Mouse (Mus musculus): ENCODE results near the gene Vwa8. TPM values are rescaled to one million over a fixed set of nuclear protein-coding genes. Genes with fewer than 3 reads are reported as not detected.
A peak's percentile ranks its signal among the peaks of the same experiment; 100 is the strongest.

Gene Vwa8
- polyA plus RNA-seq, 1 experiment from 2014 or later = 6.0 TPM

- Histone ChIP-seq H3K4me2 (peak overlapping the region; percentile 84), H3K4me1 (replicated peaks) (peaks cover 38% of the 10 kb centered on the region), H3K27ac (peak overlapping the region; percentile 80; the same call in 1 of the 2 replicates), H3K9ac (peak overlapping the region; percentile 82; the same call in 1 of the 2 replicates), H3K27me3 (no peaks in the 10 kb centered on the region), H3K9me3 (replicated peaks) (no peaks in the 10 kb centered on the region), H3K36me3 (no peaks in the 10 kb centered on the region), H3K4me3 (replicated peaks) (peak overlapping the region; percentile 78)
- no peak for ATAC-seq (ENCODE audit: low read depth)
- 46% methylated on average over 5 of the region's 5 CpGs for WGBS (ENCODE audit: insufficient replicate concordance)
- DNase-seq = peak; percentile 6
Measured at GRCm38 (mm10) chr14:78849961-78850578, 1.2 kb downstream of the Vwa8 start.

- no peaks in the 10 kb centered on the region for H3K9me3 ChIP-seq (replicated peaks)
- DNase-seq (no peak), ATAC-seq (ENCODE audit: low read depth) (peak; percentile 66)
- H3K4me3 ChIP-seq (replicated peaks) = no peak overlapping the region
- no peaks in the 10 kb centered on the region for H3K36me3 ChIP-seq
- 64% methylated on average over 8 of the region's 8 CpGs for WGBS (ENCODE audit: insufficient replicate concordance)
- no peaks in the 10 kb centered on the region for H3K27me3 ChIP-seq
- H3K4me2 ChIP-seq = no peak overlapping the region; the same call in 1 of the 2 replicates
- peaks cover 38% of the 10 kb centered on the region for H3K4me1 ChIP-seq (replicated peaks)
- no peak overlapping the region for H3K9ac ChIP-seq
- no peak overlapping the region; the same call in 1 of the 2 replicates for H3K27ac ChIP-seq
Measured at GRCm38 (mm10) chr14:78850666-78851065, 1.8 kb downstream of the Vwa8 start.

- H3K27me3 ChIP-seq = no peaks in the 10 kb centered on the region
- no peak for ATAC-seq (ENCODE audit: low read depth)
- no peaks in the 10 kb centered on the region for H3K9me3 ChIP-seq (replicated peaks)
- 54% methylated on average over 3 of the region's 3 CpGs for WGBS (ENCODE audit: insufficient replicate concordance)
- H3K36me3 ChIP-seq = no peaks in the 10 kb centered on the region
- H3K4me2 ChIP-seq = 0 out of 2 replicates have a peak overlapping the region, but pooled peaks have one; percentile 13
- no peak for DNase-seq
- H3K27ac ChIP-seq = peak overlapping the region; percentile 68
- no peak overlapping the region for H3K9ac ChIP-seq
- peaks cover 38% of the 10 kb centered on the region for H3K4me1 ChIP-seq (replicated peaks)
- H3K4me3 ChIP-seq (replicated peaks) = no peak overlapping the region
Measured at GRCm38 (mm10) chr14:78851366-78851765, 2.5 kb downstream of the Vwa8 start.

- ATAC-seq (ENCODE audit: low read depth) = no peak
- no peak overlapping the region for H3K4me2 ChIP-seq
- peaks cover 38% of the 10 kb centered on the region for H3K4me1 ChIP-seq (replicated peaks)
- no peak for DNase-seq
- H3K27ac ChIP-seq = no peak overlapping the region
- 71% methylated on average over 5 of the region's 5 CpGs for WGBS (ENCODE audit: insufficient replicate concordance)
- no peaks in the 10 kb centered on the region for H3K9me3 ChIP-seq (replicated peaks)
- no peaks in the 10 kb centered on the region for H3K36me3 ChIP-seq
- H3K4me3 ChIP-seq (replicated peaks) = no peak overlapping the region
- H3K27me3 ChIP-seq = no peaks in the 10 kb centered on the region
- no peak overlapping the region for H3K9ac ChIP-seq
Measured at GRCm38 (mm10) chr14:78852401-78853246, 3.8 kb downstream of the Vwa8 start.

GRCm38 (mm10) chr14:78861156-78861555 is 12.3 kb downstream of the Vwa8 start:
- no peak overlapping the region for H3K27ac ChIP-seq
- H3K27me3 ChIP-seq = no peaks in the 10 kb centered on the region
- ATAC-seq (ENCODE audit: low read depth) = no peak
- H3K36me3 ChIP-seq = no peaks in the 10 kb centered on the region
- WGBS (ENCODE audit: insufficient replicate concordance) = 77% methylated on average over 5 of the region's 5 CpGs
- H3K4me2 ChIP-seq = no peak overlapping the region
- no peaks in the 10 kb centered on the region for H3K9me3 ChIP-seq (replicated peaks)
- H3K9ac ChIP-seq = no peak overlapping the region
- H3K4me1 ChIP-seq (replicated peaks) = peaks cover 3% of the 10 kb centered on the region; the same call in 1 of the 2 replicates
- DNase-seq = no peak
- H3K4me3 ChIP-seq (replicated peaks) = no peak overlapping the region

GRCm38 (mm10) chr14:78870036-78870435 is 21.2 kb downstream of the Vwa8 start:
- Histone ChIP-seq H3K27ac (no peak overlapping the region), H3K27me3 (no peaks in the 10 kb centered on the region), H3K4me3 (replicated peaks) (no peak overlapping the region), H3K36me3 (peaks cover 19% of the 10 kb centered on the region), H3K4me1 (replicated peaks) (no peaks in the 10 kb centered on the region), H3K9me3 (replicated peaks) (no peaks in the 10 kb centered on the region), H3K4me2 (no peak overlapping the region), H3K9ac (no peak overlapping the region)
- DNase-seq = no peak
- ATAC-seq (ENCODE audit: low read depth) = no peak
- WGBS (ENCODE audit: insufficient replicate concordance) = 53% methylated on average over 2 of the region's 2 CpGs

- Histone ChIP-seq H3K9ac (no peak overlapping the region), H3K36me3 (peaks cover 8% of the 10 kb centered on the region; the same call in 1 of the 2 replicates), H3K9me3 (replicated peaks) (no peaks in the 10 kb centered on the region), H3K27ac (no peak overlapping the region), H3K27me3 (no peaks in the 10 kb centered on the region), H3K4me3 (replicated peaks) (no peak overlapping the region), H3K4me2 (no peak overlapping the region), H3K4me1 (replicated peaks) (peaks cover 33% of the 10 kb centered on the region)
- 18% methylated on average over 2 of the region's 2 CpGs for WGBS (ENCODE audit: insufficient replicate concordance)
- ATAC-seq (ENCODE audit: low read depth) (peak; percentile 77), DNase-seq (peak; percentile 24)
Measured at GRCm38 (mm10) chr14:78877176-78877575, 28.3 kb downstream of the Vwa8 start.

GRCm38 (mm10) chr14:78878402-78879045 is 29.7 kb downstream of the Vwa8 start:
- ATAC-seq (ENCODE audit: low read depth) (peak; percentile 60; the same call in 1 of the 2 replicates), DNase-seq (no peak)
- Histone ChIP-seq H3K27ac (peak overlapping the region; percentile 27; the same call in 1 of the 2 replicates), H3K4me3 (replicated peaks) (no peak overlapping the region), H3K27me3 (no peaks in the 10 kb centered on the region), H3K36me3 (no peaks in the 10 kb centered on the region), H3K9me3 (replicated peaks) (no peaks in the 10 kb centered on the region), H3K9ac (no peak overlapping the region), H3K4me1 (replicated peaks) (peaks cover 33% of the 10 kb centered on the region), H3K4me2 (no peak overlapping the region)
- 54% methylated on average over 13 of the region's 13 CpGs for WGBS (ENCODE audit: insufficient replicate concordance)

- 0 out of 2 replicates have a peak, but pooled peaks have one; percentile 49 for ATAC-seq (ENCODE audit: low read depth)
- 39% methylated on average over 4 of the region's 4 CpGs for WGBS (ENCODE audit: insufficient replicate concordance)
- peaks cover 33% of the 10 kb centered on the region for H3K4me1 ChIP-seq (replicated peaks)
- H3K9ac ChIP-seq = no peak overlapping the region
- no peaks in the 10 kb centered on the region for H3K9me3 ChIP-seq (replicated peaks)
- no peak for DNase-seq
- H3K36me3 ChIP-seq = no peaks in the 10 kb centered on the region
- no peak overlapping the region for H3K4me2 ChIP-seq
- no peak overlapping the region for H3K4me3 ChIP-seq (replicated peaks)
- no peaks in the 10 kb centered on the region for H3K27me3 ChIP-seq
- H3K27ac ChIP-seq = no peak overlapping the region
Measured at GRCm38 (mm10) chr14:78880879-78881278, 32.0 kb downstream of the Vwa8 start.

- ATAC-seq (ENCODE audit: low read depth) = no peak
- Histone ChIP-seq H3K4me3 (replicated peaks) (no peak overlapping the region), H3K4me2 (no peak overlapping the region), H3K27ac (no peak overlapping the region), H3K36me3 (no peaks in the 10 kb centered on the region), H3K9ac (no peak overlapping the region), H3K9me3 (replicated peaks) (no peaks in the 10 kb centered on the region), H3K4me1 (replicated peaks) (peaks cover 30% of the 10 kb centered on the region), H3K27me3 (no peaks in the 10 kb centered on the region)
- DNase-seq = no peak
- WGBS (ENCODE audit: insufficient replicate concordance) = 74% methylated on average over 10 of the region's 10 CpGs
Measured at GRCm38 (mm10) chr14:78881563-78881962, 32.7 kb downstream of the Vwa8 start.

- DNase-seq (no peak), ATAC-seq (ENCODE audit: low read depth) (no peak)
- Histone ChIP-seq H3K27me3 (no peaks in the 10 kb centered on the region), H3K4me2 (no peak overlapping the region), H3K4me1 (replicated peaks) (no peaks in the 10 kb centered on the region; the same call in 1 of the 2 replicates), H3K9ac (no peak overlapping the region), H3K27ac (no peak overlapping the region), H3K9me3 (replicated peaks) (no peaks in the 10 kb centered on the region), H3K4me3 (replicated peaks) (no peak overlapping the region), H3K36me3 (no peaks in the 10 kb centered on the region)
- WGBS (ENCODE audit: insufficient replicate concordance) = 71% methylated on average over 7 of the region's 7 CpGs
Measured at GRCm38 (mm10) chr14:78885915-78886534, 37.2 kb downstream of the Vwa8 start.

Data from liver, embryonic 13.5 days (tissue).